Mouse (Mus musculus): ENCODE results near the gene Hspb11.
A peak's percentile ranks its signal among the peaks of the same experiment; 100 is the strongest.

Gene Hspb11

GRCm38 (mm10) chr4:107252522-107252921, 871 bp upstream of the Hspb11 start:
- DNase-seq, result peak in 1 of 2 experiments; percentile 21

- peak; percentile 20 to 32 for DNase-seq
These were observed 1.0 kb downstream of the Hspb11 start for GRCm38 (mm10) chr4:107254414-107254813.

GRCm38 (mm10) chr4:107260001-107260400, 6.6 kb downstream of the Hspb11 start:
- DNase-seq, result no peak

GRCm38 (mm10) chr4:107273683-107274082, 20.3 kb downstream of the Hspb11 start:
- DNase-seq, result no peak

- DNase-seq, result no peak
These were observed 21.1 kb downstream of the Hspb11 start for GRCm38 (mm10) chr4:107274511-107274910.

- peak in 1 of 2 experiments; percentile 8 for DNase-seq
These were observed 24.9 kb downstream of the Hspb11 start for GRCm38 (mm10) chr4:107278188-107278707.

GRCm38 (mm10) chr4:107280843-107281475, 27.6 kb downstream of the Hspb11 start:
- no peak for DNase-seq

GRCm38 (mm10) chr4:107285446-107286200, 32.2 kb downstream of the Hspb11 start:
- DNase-seq, result no peak

- no peak for DNase-seq
These were observed 33.0 kb downstream of the Hspb11 start for GRCm38 (mm10) chr4:107286386-107286785.

GRCm38 (mm10) chr4:107287517-107287916, 34.1 kb downstream of the Hspb11 start:
- DNase-seq, result no peak

- no peak for DNase-seq
These were observed 38.3 kb downstream of the Hspb11 start for GRCm38 (mm10) chr4:107291611-107292272.

- DNase-seq, result no peak
These were observed 38.9 kb downstream of the Hspb11 start for GRCm38 (mm10) chr4:107292273-107292662.

- no peak for DNase-seq
These were observed 44.7 kb downstream of the Hspb11 start for GRCm38 (mm10) chr4:107298071-107298606.

- no peak for DNase-seq
These were observed 46.5 kb downstream of the Hspb11 start for GRCm38 (mm10) chr4:107299779-107300340.

GRCm38 (mm10) chr4:107300371-107300770, 47.0 kb downstream of the Hspb11 start:
- DNase-seq, result no peak

GRCm38 (mm10) chr4:107300902-107301555, 47.6 kb downstream of the Hspb11 start:
- DNase-seq, result no peak

- DNase-seq, result peak; percentile 31 to 41
These were observed 48.8 kb downstream of the Hspb11 start for GRCm38 (mm10) chr4:107302221-107302620.

GRCm38 (mm10) chr4:107302832-107303231, 49.4 kb downstream of the Hspb11 start:
- DNase-seq, result no peak

GRCm38 (mm10) chr4:107303531-107303930, 50.1 kb downstream of the Hspb11 start:
- no peak for DNase-seq

- DNase-seq, result peak; percentile 80 to 84
These were observed 53.6 kb downstream of the Hspb11 start, which contains the start of gene Dio1 for GRCm38 (mm10) chr4:107306966-107307365. Dio1 (minus strand) TSS chr4:107307169.

GRCm38 (mm10) chr4:107313690-107314478, 60.5 kb downstream of the Hspb11 start, which contains the start of gene Yipf1:
Yipf1 (plus strand) TSS chr4:107314363.
- peak; percentile 89 to 92 for DNase-seq
